Mouse (Mus musculus): ENCODE data around the gene Slc22a13.

GRCm38 (mm10) chr9:119145137-119145536 is 63.8 kb downstream of the Slc22a13 start:
- TF ChIP-seq POLR2A (IDR thresholded peaks at IDR 0.05; ENCODE audit: low read depth, low read length) (no peak), CTCF (conservative IDR thresholded peaks at IDR 0.05; ENCODE audit: insufficient read depth, insufficient read length, low read depth, low read length) (no peak)

Measured in kidney, adult 2 months (tissue).